Mouse (Mus musculus): ENCODE measurements around the gene Kif20b.

The Kif20b gene

GRCm38 (mm10) chr19:34920531-34920930, 1.6 kb upstream of the Kif20b start:
- no peak for DNase-seq (ENCODE audit: low read depth)

- DNase-seq (ENCODE audit: low read depth): no peak
Observed at GRCm38 (mm10) chr19:34921253-34921651, 909 bp upstream of the Kif20b start.

- DNase-seq (ENCODE audit: low read depth): no peak
Observed at GRCm38 (mm10) chr19:34922603-34922963, 422 bp downstream of the Kif20b start.

- DNase-seq (ENCODE audit: low read depth): no peak
Observed at GRCm38 (mm10) chr19:34947206-34947605, 25.0 kb downstream of the Kif20b start.

GRCm38 (mm10) chr19:34953842-34954541, 31.8 kb downstream of the Kif20b start:
- no peak for DNase-seq (ENCODE audit: low read depth)

GRCm38 (mm10) chr19:34959369-34959768, 37.2 kb downstream of the Kif20b start:
- peak; percentile 73 for DNase-seq (ENCODE audit: low read depth)

- DNase-seq (ENCODE audit: low read depth): no peak
Observed at GRCm38 (mm10) chr19:34984742-34985141, 62.6 kb downstream of the Kif20b start.

- DNase-seq (ENCODE audit: low read depth): no peak
Observed at GRCm38 (mm10) chr19:34990443-34990842, 68.3 kb downstream of the Kif20b start.

- DNase-seq (ENCODE audit: low read depth): peak; percentile 36
Observed at GRCm38 (mm10) chr19:34992969-34993527, 70.9 kb downstream of the Kif20b start.

- DNase-seq (ENCODE audit: low read depth): no peak
Observed at GRCm38 (mm10) chr19:35015058-35015457, 92.9 kb downstream of the Kif20b start.

GRCm38 (mm10) chr19:35017474-35018208, 95.5 kb downstream of the Kif20b start:
- DNase-seq (ENCODE audit: low read depth): no peak

GRCm38 (mm10) chr19:35018209-35018581, 96.0 kb downstream of the Kif20b start:
- no peak for DNase-seq (ENCODE audit: low read depth)

Data from induced T-regulatory cell, adult 2 months (primary cell).